Mouse (Mus musculus): Measurements from ENCODE around the gene Abi3. TPM values are rescaled to one million over a fixed set of nuclear protein-coding genes. Genes with fewer than 3 reads are reported as not detected.

Gene Abi3
- polyA plus RNA-seq, 1 experiment, result 8.1 TPM

GRCm38 (mm10) chr11:95838999-95839868 lies 3.0 kb downstream of the Abi3 start:
- no peak for DNase-seq (ENCODE audit: low spot score)

- no peak for DNase-seq (ENCODE audit: low spot score)
Observed at GRCm38 (mm10) chr11:95838598-95838997, 3.7 kb downstream of the Abi3 start.

GRCm38 (mm10) chr11:95837059-95837458 lies 5.2 kb downstream of the Abi3 start, which contains the start of gene Gngt2:
Gngt2 (plus strand) TSS chr11:95837216.
- DNase-seq (ENCODE audit: low spot score), result peak; percentile 48

- no peak for DNase-seq (ENCODE audit: low spot score)
Observed at GRCm38 (mm10) chr11:95836433-95836832, 5.8 kb downstream of the Abi3 start.

GRCm38 (mm10) chr11:95835832-95836231 lies 6.4 kb downstream of the Abi3 start:
- no peak for DNase-seq (ENCODE audit: low spot score)

- no peak for DNase-seq (ENCODE audit: low spot score)
Observed at GRCm38 (mm10) chr11:95834742-95835710, 7.2 kb downstream of the Abi3 start.

GRCm38 (mm10) chr11:95834143-95834667 lies 8.1 kb downstream of the Abi3 start:
- no peak for DNase-seq (ENCODE audit: low spot score)

- DNase-seq (ENCODE audit: low spot score), result no peak
Observed at GRCm38 (mm10) chr11:95833631-95834142, 8.6 kb downstream of the Abi3 start.

GRCm38 (mm10) chr11:95833006-95833570 lies 9.2 kb downstream of the Abi3 start:
- DNase-seq (ENCODE audit: low spot score), result no peak

GRCm38 (mm10) chr11:95832129-95833005 lies 9.9 kb downstream of the Abi3 start:
- DNase-seq (ENCODE audit: low spot score), result no peak

GRCm38 (mm10) chr11:95831641-95832040 lies 10.6 kb downstream of the Abi3 start:
- DNase-seq (ENCODE audit: low spot score), result no peak

GRCm38 (mm10) chr11:95831276-95831619 lies 11.0 kb downstream of the Abi3 start:
- DNase-seq (ENCODE audit: low spot score), result no peak

- no peak for DNase-seq (ENCODE audit: low spot score)
Observed at GRCm38 (mm10) chr11:95830411-95831275, 11.6 kb downstream of the Abi3 start.

GRCm38 (mm10) chr11:95829526-95830050 lies 12.7 kb downstream of the Abi3 start:
- no peak for DNase-seq (ENCODE audit: low spot score)

- DNase-seq (ENCODE audit: low spot score), result no peak
Observed at GRCm38 (mm10) chr11:95828181-95828964, 13.9 kb downstream of the Abi3 start.

- DNase-seq (ENCODE audit: low spot score), result no peak
Observed at GRCm38 (mm10) chr11:95827464-95828085, 14.7 kb downstream of the Abi3 start.

- DNase-seq (ENCODE audit: low spot score), result no peak
Observed at GRCm38 (mm10) chr11:95827168-95827447, 15.2 kb downstream of the Abi3 start.
